Mouse (Mus musculus) brain, embryonic 14.5 days (tissue): Measurements from ENCODE around the gene Rfx7. TPM values are rescaled to one million over a fixed set of nuclear protein-coding genes. Genes with fewer than 3 reads are reported as not detected.
A peak's percentile ranks its signal among the peaks of the same experiment; 100 is the strongest.
"Not testable (repeated sequence)": the region's sequence is repeated elsewhere in the genome, so short reads cannot be mapped to it uniquely, and the experiment has no call there.

ENCODE experiments used
- DNase-seq: peaks from one replicate; pipeline ENCODE4 v3.0.0-alpha.2; 2011; ENCODE audit warnings: low read depth
- CTCF ChIP-seq: fragments of 200-500 bp; IDR thresholded peaks from 2 replicates; pipeline ENCODE4 v1.5.1; 2012; ENCODE audit warnings: inconsistent platforms, mild to moderate bottlenecking, moderate library complexity, borderline replicate concordance; ENCODE audit not compliant: insufficient read depth, insufficient read length; ENCODE audit errors: extremely low read depth
- POLR2A ChIP-seq: fragments of 200-500 bp; IDR thresholded peaks from 2 replicates; pipeline ENCODE4 v1.6.1; 2012; ENCODE audit warnings: mild to moderate bottlenecking, inconsistent platforms, borderline replicate concordance; ENCODE audit not compliant: poor library complexity, insufficient read depth, insufficient read length, severe bottlenecking; ENCODE audit errors: extremely low read depth
- polyA plus RNA-seq: library from polyadenylated mRNA; depleted of rRNA; stranded (reverse); fragments of >200 nt; gene quantifications from 2 replicates; pipeline ENCODE4 v1.2.3, GENCODE M21; 2012; rRNA removed

Rfx7 gene
- polyA plus RNA-seq, 1 experiment = 36.9 TPM

DNA sequence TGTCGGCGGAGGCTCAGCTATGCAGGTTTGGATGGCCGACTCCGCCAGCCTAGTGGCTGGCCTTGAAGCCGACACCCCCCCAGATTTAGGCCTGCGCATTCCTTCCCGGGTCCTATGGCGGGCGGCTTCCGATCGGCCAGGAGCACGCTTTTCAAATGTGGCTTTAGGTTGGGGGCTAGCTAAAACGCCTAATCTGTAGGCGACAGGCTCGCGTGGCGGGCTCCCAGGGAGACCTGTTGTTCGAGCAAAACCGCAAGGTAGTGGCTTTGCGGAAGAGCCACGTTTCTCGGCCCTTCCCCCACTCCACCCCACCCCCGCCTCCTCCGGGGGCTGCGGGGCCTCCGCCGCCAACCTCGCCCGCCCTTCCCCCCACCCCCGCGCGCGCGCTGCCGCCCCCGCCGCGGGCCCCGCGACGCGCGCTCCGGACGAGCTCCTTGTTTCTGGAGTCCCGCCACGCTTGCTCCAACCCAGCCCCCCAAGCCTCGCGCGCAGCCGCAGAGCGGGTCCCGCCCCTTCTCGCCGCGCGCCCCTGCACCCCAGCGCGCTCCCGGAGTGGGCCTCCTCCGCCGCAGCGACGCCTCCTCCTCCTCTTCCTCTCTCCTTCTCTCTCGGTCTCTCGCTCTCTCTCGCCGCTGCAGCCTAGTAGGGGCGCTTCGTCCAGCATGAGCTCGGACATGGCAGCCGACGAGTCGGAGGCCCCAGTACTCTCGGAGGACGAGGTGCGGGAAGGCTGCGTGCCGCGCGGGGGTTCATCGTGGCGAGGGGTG lies 130.0 kb downstream of the Rfx7 start, which contains the start of gene Nedd4:
Gene Nedd4 (plus strand): TSS at position 452 of the 767 bp plus-strand sequence.
- peak; percentile 93 for TF ChIP-seq POLR2A
- peak; percentile 20; the same call in 1 of the 2 replicates for TF ChIP-seq CTCF
- DNase-seq = peak; percentile 98

GRCm38 (mm10) chr9:72662691-72663533 lies 130.9 kb downstream of the Rfx7 start:
- TF ChIP-seq CTCF = no peak
- peak; percentile 65; the same call in 1 of the 2 replicates for TF ChIP-seq POLR2A
- peak; percentile 96 for DNase-seq

DNA sequence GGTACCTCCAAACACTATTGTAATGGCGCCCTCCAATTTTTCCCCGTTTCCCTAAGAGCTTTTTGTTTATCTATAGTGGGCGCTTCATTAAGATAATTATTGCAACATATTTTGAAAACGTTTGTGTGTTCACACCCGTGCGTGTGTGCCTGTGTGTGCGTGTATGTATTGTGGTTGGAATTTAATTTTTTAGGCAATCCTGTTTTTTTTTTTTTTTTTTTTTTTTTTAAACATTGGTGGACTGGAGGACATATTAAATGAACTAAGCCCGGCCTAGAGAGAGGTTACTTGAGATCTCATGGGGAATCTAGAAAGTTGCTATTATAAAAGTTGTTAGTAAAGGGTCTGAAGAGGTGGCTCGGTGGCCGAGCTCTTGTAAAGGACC lies 131.5 kb downstream of the Rfx7 start:
- peak; percentile 23 for DNase-seq

GRCm38 (mm10) chr9:72664409-72665351 lies 132.6 kb downstream of the Rfx7 start:
- TF ChIP-seq POLR2A (no peak), CTCF (peak; percentile 31; the same call in 1 of the 2 replicates)
- DNase-seq = peak; percentile 90

More for the DNA sequence above, 131.5 kb downstream of the Rfx7 start:
- TF ChIP-seq CTCF (no peak), POLR2A (no peak)

- TF ChIP-seq CTCF = no peak
- TF ChIP-seq POLR2A = no peak
- DNase-seq = no peak
Measured at GRCm38 (mm10) chr9:72665517-72665916, 133.5 kb downstream of the Rfx7 start.

GRCm38 (mm10) chr9:72666352-72667021 lies 134.4 kb downstream of the Rfx7 start:
- not testable (repeated sequence) for DNase-seq

GRCm38 (mm10) chr9:72667126-72667525 lies 135.1 kb downstream of the Rfx7 start:
- TF ChIP-seq CTCF (no peak), POLR2A (no peak)
- no peak for DNase-seq

DNA sequence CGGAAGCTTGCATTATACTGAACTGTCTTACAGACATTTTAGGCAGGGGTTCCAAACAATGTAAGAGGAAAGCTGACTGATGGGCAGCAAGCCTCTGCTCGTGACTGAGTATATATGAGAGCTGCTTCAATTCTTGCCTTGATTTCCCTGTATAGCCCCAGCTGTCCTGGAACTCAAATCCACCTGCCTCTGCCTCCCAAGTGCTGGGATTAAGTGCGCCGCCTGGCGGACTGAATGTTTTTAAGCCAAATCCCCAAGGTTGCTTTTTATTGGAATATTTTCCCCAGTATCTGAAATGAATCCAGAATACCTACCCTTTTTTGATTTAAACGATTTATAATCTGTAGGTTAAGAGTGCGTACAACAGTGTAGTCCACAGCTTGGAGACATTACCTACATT lies 137.3 kb downstream of the Rfx7 start:
- TF ChIP-seq POLR2A = no peak
- TF ChIP-seq CTCF = peak; percentile 16; the same call in 1 of the 2 replicates
- no peak for DNase-seq

DNA sequence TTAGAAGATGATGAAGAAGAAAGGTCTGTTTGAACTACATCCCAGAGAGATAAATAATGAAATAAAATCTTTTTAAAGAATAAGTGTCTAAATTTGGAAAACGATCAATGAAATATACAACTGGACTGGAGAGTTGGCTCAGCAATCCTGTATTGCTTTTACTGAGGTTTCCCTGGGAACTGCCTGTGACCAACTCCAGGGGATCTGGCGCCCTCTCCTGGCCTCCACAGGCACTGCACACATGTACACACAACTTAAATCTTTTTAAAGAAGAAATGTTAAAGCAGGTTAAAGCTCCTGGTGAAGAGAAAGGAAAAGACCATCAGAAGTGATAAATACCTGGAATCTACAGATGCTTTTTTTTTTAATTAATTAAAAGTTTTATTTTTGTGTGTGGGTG lies 140.3 kb downstream of the Rfx7 start:
- peak; percentile 91 for DNase-seq
- TF ChIP-seq POLR2A (no peak), CTCF (peak; percentile 94)

Other genes starting within 250 kb of the Rfx7 start
- gene Mns1, start 94.2 kb upstream of the Rfx7 start, polyA plus RNA-seq = 5.9 and 6.7 TPM in 2 replicates
- gene Tex9, start 40.0 kb upstream of the Rfx7 start, polyA plus RNA-seq = 31.0 and 33.1 TPM in 2 replicates
- 459 and 612 TPM in 2 replicates for gene Nedd4, start 130.1 kb downstream of the Rfx7 start, polyA plus RNA-seq